Mouse (Mus musculus) hindbrain, embryonic 11.5 days (tissue): Measurements from ENCODE around the gene Faah. TPM values are rescaled to one million over a fixed set of nuclear protein-coding genes. Genes with fewer than 3 reads are reported as not detected.
A peak's percentile ranks its signal among the peaks of the same experiment; 100 is the strongest.

Source experiments
- ATAC-seq: fragments of 200-750 bp; cut with Nextera tagmentation; 2 replicates; pipeline ENCODE4 v1.8.0; 2017; ENCODE audit warnings: mild to moderate bottlenecking, moderate TSS enrichment, moderate library complexity; ENCODE audit not compliant: low FRiP score
- DNase-seq: peaks from one replicate; pipeline ENCODE4 v3.0.0-alpha.2; 2015; ENCODE audit warnings: low spot score
- H3K27ac ChIP-seq: fragments of 300-500 bp; sonication (generic); 2 replicates; pipeline ENCODE4 v1.5.1; 2014; ENCODE audit warnings: mild to moderate bottlenecking, low read depth, low read length
- H3K27me3 ChIP-seq: fragments of 300-500 bp; sonication (generic); 2 replicates; pipeline ENCODE4 v1.6.1; 2014; ENCODE audit warnings: mild to moderate bottlenecking, low read length, moderate library complexity, mixed read lengths; ENCODE audit not compliant: control insufficient read depth, insufficient read depth
- H3K36me3 ChIP-seq: fragments of 300-500 bp; sonication (generic); 2 replicates; pipeline ENCODE4 v1.6.1; 2014; ENCODE audit warnings: mild to moderate bottlenecking, low read length, moderate library complexity, mixed read lengths; ENCODE audit not compliant: control insufficient read depth, insufficient read depth
- H3K4me1 ChIP-seq: fragments of 300-500 bp; sonication (generic); replicated peaks from 2 replicates; pipeline ENCODE4 v1.6.1; 2014; ENCODE audit warnings: low read length, mixed read lengths; ENCODE audit not compliant: control insufficient read depth, insufficient read depth
- H3K4me2 ChIP-seq: fragments of 300-500 bp; sonication (generic); replicated peaks from 2 replicates; pipeline ENCODE4 v1.6.1; 2014; ENCODE audit warnings: mild to moderate bottlenecking, low read depth, low read length
- H3K4me3 ChIP-seq: fragments of 300-500 bp; sonication (generic); 2 replicates; pipeline ENCODE4 v1.5.1; 2014; ENCODE audit warnings: low read depth, low read length
- H3K9ac ChIP-seq: fragments of 300-500 bp; sonication (generic); 2 replicates; pipeline ENCODE4 v1.6.1; 2014; ENCODE audit warnings: low read depth, low read length
- H3K9me3 ChIP-seq: fragments of 300-500 bp; sonication (generic); 2 replicates; pipeline ENCODE4 v1.6.1; 2016; ENCODE audit warnings: low read length; ENCODE audit not compliant: control insufficient read depth
- WGBS: fragments of 180-500 bp; shearing (Covaris S2); extraction: QIAGEN DNeasy Blood & Tissue Kit; methylation state at CpG from one replicate; pipeline ENCODE4 v1.1.7; 2014; 5-methylcytosine and 5-hydroxymethylcytosine counted together
- polyA plus RNA-seq: library from polyadenylated mRNA; unstranded; fragments of >200 nt; fragmentation: Nextera tagmentation; extraction: Ambion mirVana; gene quantifications from 2 replicates; pipeline ENCODE4 v1.2.1, GENCODE M21; 2014

The Faah gene
- polyA plus RNA-seq, 1 experiment from 2014 or later = 3.9 TPM

- H3K27me3 ChIP-seq = peaks cover 30% of the 10 kb centered on the region
- no peaks in the 10 kb centered on the region for H3K4me1 ChIP-seq
- peak overlapping the region; percentile 60 for H3K4me3 ChIP-seq
- 13% methylated on average over 16 of the region's 16 CpGs for WGBS
- DNase-seq (no peak), ATAC-seq (peak; percentile 67)
- peak overlapping the region; percentile 95 for H3K4me2 ChIP-seq
- no peaks in the 10 kb centered on the region for H3K9me3 ChIP-seq
- H3K27ac ChIP-seq = no peak overlapping the region
- no peak overlapping the region; the same call in 1 of the 2 replicates for H3K9ac ChIP-seq
- no peaks in the 10 kb centered on the region for H3K36me3 ChIP-seq
These were observed 845 bp downstream of the Faah start for GRCm38 (mm10) chr4:116016862-116017299.

GRCm38 (mm10) chr4:116016396-116016795 lies 1.3 kb downstream of the Faah start:
- no peak for ATAC-seq
- no peak overlapping the region for H3K9ac ChIP-seq
- DNase-seq = no peak
- no peaks in the 10 kb centered on the region for H3K4me1 ChIP-seq
- WGBS = 54% methylated on average over 3 of the region's 3 CpGs
- H3K27ac ChIP-seq = no peak overlapping the region
- H3K4me3 ChIP-seq = no peak overlapping the region
- H3K4me2 ChIP-seq = no peak overlapping the region
- H3K36me3 ChIP-seq = no peaks in the 10 kb centered on the region
- no peaks in the 10 kb centered on the region for H3K9me3 ChIP-seq
- peaks cover 30% of the 10 kb centered on the region for H3K27me3 ChIP-seq

- ATAC-seq (no peak), DNase-seq (no peak)
- Histone ChIP-seq H3K9me3 (no peaks in the 10 kb centered on the region), H3K4me3 (no peak overlapping the region), H3K4me1 (no peaks in the 10 kb centered on the region), H3K4me2 (no peak overlapping the region), H3K36me3 (no peaks in the 10 kb centered on the region), H3K27ac (no peak overlapping the region), H3K9ac (no peak overlapping the region), H3K27me3 (peaks cover 30% of the 10 kb centered on the region)
- 68% methylated on average over 8 of the region's 8 CpGs for WGBS
These were observed 1.7 kb downstream of the Faah start for GRCm38 (mm10) chr4:116015996-116016395.

- Histone ChIP-seq H3K4me2 (no peak overlapping the region), H3K27ac (no peak overlapping the region), H3K27me3 (peaks cover 30% of the 10 kb centered on the region), H3K9ac (no peak overlapping the region), H3K36me3 (no peaks in the 10 kb centered on the region), H3K4me3 (no peak overlapping the region), H3K4me1 (no peaks in the 10 kb centered on the region), H3K9me3 (no peaks in the 10 kb centered on the region)
- DNase-seq = no peak
- WGBS = 82% methylated on average over 5 of the region's 5 CpGs
- ATAC-seq = no peak
These were observed 2.2 kb downstream of the Faah start for GRCm38 (mm10) chr4:116015502-116015901.

GRCm38 (mm10) chr4:116010186-116010585 lies 7.5 kb downstream of the Faah start:
- no peaks in the 10 kb centered on the region for H3K4me1 ChIP-seq
- no peak overlapping the region for H3K27ac ChIP-seq
- 81% methylated on average over 8 of the region's 8 CpGs for WGBS
- H3K4me2 ChIP-seq = no peak overlapping the region
- H3K27me3 ChIP-seq = peaks cover 6% of the 10 kb centered on the region; the same call in 1 of the 2 replicates
- no peak for DNase-seq
- no peak overlapping the region for H3K4me3 ChIP-seq
- H3K36me3 ChIP-seq = no peaks in the 10 kb centered on the region
- no peak for ATAC-seq
- H3K9ac ChIP-seq = no peak overlapping the region
- H3K9me3 ChIP-seq = no peaks in the 10 kb centered on the region

- no peak overlapping the region for H3K9ac ChIP-seq
- no peak for ATAC-seq
- no peaks in the 10 kb centered on the region for H3K27me3 ChIP-seq
- no peak overlapping the region for H3K4me2 ChIP-seq
- H3K4me3 ChIP-seq = no peak overlapping the region
- no peaks in the 10 kb centered on the region for H3K36me3 ChIP-seq
- no peak for DNase-seq
- no peaks in the 10 kb centered on the region for H3K4me1 ChIP-seq
- H3K9me3 ChIP-seq = no peaks in the 10 kb centered on the region
- WGBS = 78% methylated on average over 4 of the region's 4 CpGs
- H3K27ac ChIP-seq = no peak overlapping the region
These were observed 16.5 kb downstream of the Faah start for GRCm38 (mm10) chr4:116001206-116001605.

GRCm38 (mm10) chr4:116000671-116001070 lies 17.1 kb downstream of the Faah start:
- no peak overlapping the region for H3K27ac ChIP-seq
- H3K9ac ChIP-seq = no peak overlapping the region
- ATAC-seq (no peak), DNase-seq (no peak)
- no peak overlapping the region for H3K4me3 ChIP-seq
- H3K36me3 ChIP-seq = no peaks in the 10 kb centered on the region
- no peaks in the 10 kb centered on the region for H3K4me1 ChIP-seq
- no peaks in the 10 kb centered on the region for H3K9me3 ChIP-seq
- H3K4me2 ChIP-seq = no peak overlapping the region
- WGBS = 38% methylated on average over 6 of the region's 6 CpGs
- no peaks in the 10 kb centered on the region for H3K27me3 ChIP-seq

- no peaks in the 10 kb centered on the region for H3K4me1 ChIP-seq
- no peaks in the 10 kb centered on the region for H3K36me3 ChIP-seq
- ATAC-seq (no peak), DNase-seq (no peak)
- H3K4me3 ChIP-seq = no peak overlapping the region
- no peak overlapping the region for H3K4me2 ChIP-seq
- H3K9me3 ChIP-seq = no peaks in the 10 kb centered on the region
- 88% methylated on average over 4 of the region's 4 CpGs for WGBS
- H3K9ac ChIP-seq = no peak overlapping the region
- H3K27me3 ChIP-seq = no peaks in the 10 kb centered on the region
- H3K27ac ChIP-seq = no peak overlapping the region
These were observed 21.0 kb downstream of the Faah start for GRCm38 (mm10) chr4:115996729-115997128.

GRCm38 (mm10) chr4:115995376-115995730 lies 22.4 kb downstream of the Faah start:
- Histone ChIP-seq H3K36me3 (no peaks in the 10 kb centered on the region), H3K27ac (no peak overlapping the region), H3K4me3 (no peak overlapping the region), H3K27me3 (no peaks in the 10 kb centered on the region), H3K9ac (no peak overlapping the region), H3K4me2 (no peak overlapping the region), H3K9me3 (no peaks in the 10 kb centered on the region), H3K4me1 (no peaks in the 10 kb centered on the region)
- DNase-seq = no peak
- peak; percentile 68 for ATAC-seq
- 71% methylated on average over 2 of the region's 2 CpGs for WGBS
